Mouse (Mus musculus) lung, embryonic 15.5 days (tissue): Measurements from ENCODE around the gene Top1. TPM values are rescaled to one million over a fixed set of nuclear protein-coding genes. Genes with fewer than 3 reads are reported as not detected.

Experiments
- ATAC-seq: fragments of 200-750 bp; cut with Nextera tagmentation; 2 replicates; pipeline ENCODE4 v1.8.0; 2017; ENCODE audit warnings: moderate number of reproducible peaks, borderline replicate concordance; ENCODE audit not compliant: low FRiP score, low TSS enrichment; ENCODE audit errors: extremely low read depth
- H3K27ac ChIP-seq: fragments of 300-500 bp; sonication (generic); 2 replicates; pipeline ENCODE4 v1.5.1; 2015; ENCODE audit warnings: moderate library complexity, mild to moderate bottlenecking, inconsistent platforms
- H3K27me3 ChIP-seq: fragments of 300-500 bp; sonication (generic); 2 replicates; pipeline ENCODE4 v1.6.1; 2015; ENCODE audit warnings: inconsistent platforms
- H3K36me3 ChIP-seq: fragments of 300-500 bp; sonication (generic); 2 replicates; pipeline ENCODE4 v1.6.1; 2015; ENCODE audit warnings: inconsistent platforms
- H3K4me1 ChIP-seq: fragments of 300-500 bp; sonication (generic); 2 replicates; pipeline ENCODE4 v1.6.1; 2015; ENCODE audit warnings: inconsistent platforms
- H3K4me2 ChIP-seq: fragments of 300-500 bp; sonication (generic); 2 replicates; pipeline ENCODE4 v1.6.1; 2015; ENCODE audit warnings: inconsistent platforms, mild to moderate bottlenecking, moderate library complexity
- H3K4me3 ChIP-seq: fragments of 300-500 bp; sonication (generic); 2 replicates; pipeline ENCODE4 v1.5.1; 2015; ENCODE audit warnings: mild to moderate bottlenecking, inconsistent platforms
- H3K9ac ChIP-seq: fragments of 300-500 bp; sonication (generic); 2 replicates; pipeline ENCODE4 v1.6.1; 2015; ENCODE audit warnings: inconsistent platforms
- H3K9me3 ChIP-seq: fragments of 300-500 bp; sonication (generic); 2 replicates; pipeline ENCODE4 v1.6.1; 2016; ENCODE audit warnings: inconsistent platforms
- WGBS: fragments of 180-500 bp; shearing (Covaris S2); methylation state at CpG from one replicate; pipeline ENCODE4 v1.1.7; 2015; 5-methylcytosine and 5-hydroxymethylcytosine counted together
- polyA plus RNA-seq: library from polyadenylated mRNA; unstranded; fragments of >200 nt; fragmentation: Nextera tagmentation; extraction: Ambion mirVana; gene quantifications from 2 replicates; pipeline ENCODE4 v1.2.1, GENCODE M21; 2015

Top1 gene
- polyA plus RNA-seq, 1 experiment from 2014 or later, result 69.9 TPM

- H3K4me1 ChIP-seq, result peaks cover 74% of the 10 kb centered on the region
- peak overlapping the region; percentile 99 for H3K9ac ChIP-seq
- ATAC-seq, result no peak
- peak overlapping the region; percentile 97 for H3K4me3 ChIP-seq
- H3K9me3 ChIP-seq, result no peaks in the 10 kb centered on the region
- peak overlapping the region; percentile 97 for H3K4me2 ChIP-seq
- peaks cover 11% of the 10 kb centered on the region; the same call in 1 of the 2 replicates for H3K36me3 ChIP-seq
- peak overlapping the region; percentile 15; the same call in 1 of the 2 replicates for H3K27ac ChIP-seq
- WGBS, result 16% methylated on average over 7 of the region's 7 CpGs
- H3K27me3 ChIP-seq, result no peaks in the 10 kb centered on the region
These were observed 87.4 kb downstream of the Top1 start for GRCm38 (mm10) chr2:160733131-160733531.

- Histone ChIP-seq H3K9me3 (no peaks in the 10 kb centered on the region), H3K9ac (no peak overlapping the region), H3K4me1 (peaks cover 81% of the 10 kb centered on the region), H3K4me3 (0 out of 2 replicates have a peak overlapping the region, but pooled peaks have one; percentile 3), H3K36me3 (peaks cover 15% of the 10 kb centered on the region), H3K27me3 (no peaks in the 10 kb centered on the region), H3K4me2 (peak overlapping the region; percentile 97), H3K27ac (no peak overlapping the region)
- WGBS, result 77% methylated on average over 3 of the region's 3 CpGs
- no peak for ATAC-seq
These were observed 88.6 kb downstream of the Top1 start for GRCm38 (mm10) chr2:160734331-160734730.

- H3K4me1 ChIP-seq, result peaks cover 85% of the 10 kb centered on the region
- no peak overlapping the region for H3K27ac ChIP-seq
- no peaks in the 10 kb centered on the region for H3K9me3 ChIP-seq
- peaks cover 15% of the 10 kb centered on the region for H3K36me3 ChIP-seq
- H3K4me2 ChIP-seq, result no peak overlapping the region
- no peaks in the 10 kb centered on the region for H3K27me3 ChIP-seq
- WGBS, result 78% methylated on average over 5 of the region's 5 CpGs
- ATAC-seq, result no peak
- no peak overlapping the region for H3K9ac ChIP-seq
- H3K4me3 ChIP-seq, result no peak overlapping the region
These were observed 90.1 kb downstream of the Top1 start for GRCm38 (mm10) chr2:160735706-160736310.

GRCm38 (mm10) chr2:160736466-160736865 is 90.8 kb downstream of the Top1 start:
- Histone ChIP-seq H3K27ac (no peak overlapping the region), H3K4me1 (peaks cover 90% of the 10 kb centered on the region), H3K9me3 (no peaks in the 10 kb centered on the region), H3K4me3 (no peak overlapping the region), H3K9ac (no peak overlapping the region), H3K27me3 (no peaks in the 10 kb centered on the region), H3K36me3 (peaks cover 15% of the 10 kb centered on the region), H3K4me2 (no peak overlapping the region)
- WGBS, result 74% methylated on average over 3 of the region's 3 CpGs
- no peak for ATAC-seq

GRCm38 (mm10) chr2:160738354-160738753 is 92.7 kb downstream of the Top1 start:
- peaks cover 96% of the 10 kb centered on the region for H3K4me1 ChIP-seq
- H3K9me3 ChIP-seq, result no peaks in the 10 kb centered on the region
- peaks cover 15% of the 10 kb centered on the region for H3K36me3 ChIP-seq
- H3K9ac ChIP-seq, result no peak overlapping the region
- peak; percentile 35; the same call in 1 of the 2 replicates for ATAC-seq
- H3K4me3 ChIP-seq, result no peak overlapping the region
- peak overlapping the region; percentile 71 for H3K27ac ChIP-seq
- WGBS, result 42% methylated on average over 5 of the region's 5 CpGs
- no peak overlapping the region; the same call in 1 of the 2 replicates for H3K4me2 ChIP-seq
- no peaks in the 10 kb centered on the region for H3K27me3 ChIP-seq

GRCm38 (mm10) chr2:160739647-160740356 is 94.1 kb downstream of the Top1 start:
- H3K4me1 ChIP-seq, result peaks cover 95% of the 10 kb centered on the region
- WGBS, result 44% methylated on average over 2 of the region's 2 CpGs
- no peaks in the 10 kb centered on the region for H3K27me3 ChIP-seq
- peaks cover 15% of the 10 kb centered on the region for H3K36me3 ChIP-seq
- no peak overlapping the region for H3K4me2 ChIP-seq
- ATAC-seq, result no peak
- H3K27ac ChIP-seq, result peak overlapping the region; percentile 71
- H3K4me3 ChIP-seq, result no peak overlapping the region
- no peaks in the 10 kb centered on the region for H3K9me3 ChIP-seq
- no peak overlapping the region for H3K9ac ChIP-seq

GRCm38 (mm10) chr2:160740521-160741156 is 95.0 kb downstream of the Top1 start:
- H3K36me3 ChIP-seq, result peaks cover 13% of the 10 kb centered on the region
- no peak overlapping the region for H3K4me2 ChIP-seq
- H3K27me3 ChIP-seq, result no peaks in the 10 kb centered on the region
- no peaks in the 10 kb centered on the region for H3K9me3 ChIP-seq
- no peak for ATAC-seq
- WGBS, result 62% methylated on average over 11 of the region's 11 CpGs
- H3K27ac ChIP-seq, result peak overlapping the region; percentile 71
- no peak overlapping the region for H3K9ac ChIP-seq
- peaks cover 93% of the 10 kb centered on the region for H3K4me1 ChIP-seq
- no peak overlapping the region for H3K4me3 ChIP-seq

- Histone ChIP-seq H3K4me1 (peaks cover 90% of the 10 kb centered on the region), H3K9me3 (no peaks in the 10 kb centered on the region), H3K9ac (no peak overlapping the region), H3K36me3 (peaks cover 4% of the 10 kb centered on the region; the same call in 1 of the 2 replicates), H3K27ac (peak overlapping the region; percentile 71), H3K4me2 (no peak overlapping the region), H3K27me3 (no peaks in the 10 kb centered on the region), H3K4me3 (no peak overlapping the region)
- ATAC-seq, result peak; percentile 38; the same call in 1 of the 2 replicates
- 59% methylated on average over 3 of the region's 3 CpGs for WGBS
These were observed 95.9 kb downstream of the Top1 start for GRCm38 (mm10) chr2:160741580-160741979.

- peaks cover 4% of the 10 kb centered on the region; the same call in 1 of the 2 replicates for H3K36me3 ChIP-seq
- peak; percentile 48; the same call in 1 of the 2 replicates for ATAC-seq
- no peaks in the 10 kb centered on the region for H3K9me3 ChIP-seq
- H3K4me2 ChIP-seq, result no peak overlapping the region
- H3K4me3 ChIP-seq, result no peak overlapping the region
- H3K4me1 ChIP-seq, result peaks cover 90% of the 10 kb centered on the region
- WGBS, result 41% methylated on average over 1 of the region's 1 CpGs
- no peak overlapping the region for H3K9ac ChIP-seq
- peak overlapping the region; percentile 71 for H3K27ac ChIP-seq
- no peaks in the 10 kb centered on the region for H3K27me3 ChIP-seq
These were observed 96.5 kb downstream of the Top1 start for GRCm38 (mm10) chr2:160742161-160742609.

- H3K27me3 ChIP-seq, result no peaks in the 10 kb centered on the region
- peaks cover 70% of the 10 kb centered on the region for H3K4me1 ChIP-seq
- ATAC-seq, result no peak; the same call in 1 of the 2 replicates
- 65% methylated on average over 7 of the region's 7 CpGs for WGBS
- H3K9ac ChIP-seq, result no peak overlapping the region
- no peak overlapping the region for H3K4me2 ChIP-seq
- no peak overlapping the region for H3K4me3 ChIP-seq
- no peaks in the 10 kb centered on the region for H3K9me3 ChIP-seq
- peak overlapping the region; percentile 24 for H3K27ac ChIP-seq
- H3K36me3 ChIP-seq, result peaks cover 20% of the 10 kb centered on the region
These were observed 98.5 kb downstream of the Top1 start for GRCm38 (mm10) chr2:160744040-160744822.

GRCm38 (mm10) chr2:160744823-160745210 is 99.1 kb downstream of the Top1 start:
- 70% methylated on average over 5 of the region's 5 CpGs for WGBS
- Histone ChIP-seq H3K36me3 (peaks cover 26% of the 10 kb centered on the region), H3K4me2 (no peak overlapping the region), H3K27ac (peak overlapping the region; percentile 11; the same call in 1 of the 2 replicates), H3K9me3 (no peaks in the 10 kb centered on the region), H3K4me1 (peaks cover 64% of the 10 kb centered on the region), H3K4me3 (no peak overlapping the region), H3K27me3 (no peaks in the 10 kb centered on the region), H3K9ac (no peak overlapping the region)
- no peak for ATAC-seq
